Mouse (Mus musculus) megakaryocyte, adult 5-6 weeks (primary cell): ENCODE results near the gene Iqgap2. TPM values are rescaled to one million over a fixed set of nuclear protein-coding genes. Genes with fewer than 3 reads are reported as not detected.

Experiments used
- ATAC-seq: 2 replicates; pipeline ENCODE4 v1.8.0; 2016; ENCODE audit warnings: mild to moderate bottlenecking, inconsistent platforms; ENCODE audit not compliant: poor library complexity, severe bottlenecking
- total RNA-seq, 2 experiments: library from RNA; stranded (forward) in 1 of 2; stranded (reverse) in 1 of 2; fragments of 153-499, 151-499 nt in 1 of 2; fragments of 221-1000, 200-1000 nt in 1 of 2; gene quantifications; 2 replicates each; pipeline versions ENCODE4 v1.2.3 to v1.2.4; 2015 to 2017

Iqgap2 gene
- total RNA-seq, 2 experiments from 2014 or later: 143 to 223 TPM

DNA sequence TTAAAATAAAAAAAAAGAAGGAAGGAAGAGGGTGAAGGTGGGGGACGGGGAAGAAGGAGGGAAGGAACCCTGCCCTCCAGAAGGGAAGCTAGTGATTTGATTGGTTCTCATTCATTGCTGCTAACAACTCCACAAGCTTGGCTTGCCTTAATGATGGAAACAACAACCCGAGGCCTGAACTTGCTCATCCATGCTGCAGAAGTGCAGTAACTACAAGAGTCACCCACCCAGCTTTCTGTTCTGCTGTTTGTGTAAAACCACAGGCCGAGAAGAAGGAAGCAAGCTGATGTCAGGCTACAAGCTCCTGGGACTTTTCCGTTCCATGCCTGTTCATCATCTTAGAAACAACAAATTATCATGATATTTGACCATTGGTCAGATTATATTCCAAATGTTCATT lies 176.4 kb downstream of the Iqgap2 start:
- no peak for ATAC-seq

DNA sequence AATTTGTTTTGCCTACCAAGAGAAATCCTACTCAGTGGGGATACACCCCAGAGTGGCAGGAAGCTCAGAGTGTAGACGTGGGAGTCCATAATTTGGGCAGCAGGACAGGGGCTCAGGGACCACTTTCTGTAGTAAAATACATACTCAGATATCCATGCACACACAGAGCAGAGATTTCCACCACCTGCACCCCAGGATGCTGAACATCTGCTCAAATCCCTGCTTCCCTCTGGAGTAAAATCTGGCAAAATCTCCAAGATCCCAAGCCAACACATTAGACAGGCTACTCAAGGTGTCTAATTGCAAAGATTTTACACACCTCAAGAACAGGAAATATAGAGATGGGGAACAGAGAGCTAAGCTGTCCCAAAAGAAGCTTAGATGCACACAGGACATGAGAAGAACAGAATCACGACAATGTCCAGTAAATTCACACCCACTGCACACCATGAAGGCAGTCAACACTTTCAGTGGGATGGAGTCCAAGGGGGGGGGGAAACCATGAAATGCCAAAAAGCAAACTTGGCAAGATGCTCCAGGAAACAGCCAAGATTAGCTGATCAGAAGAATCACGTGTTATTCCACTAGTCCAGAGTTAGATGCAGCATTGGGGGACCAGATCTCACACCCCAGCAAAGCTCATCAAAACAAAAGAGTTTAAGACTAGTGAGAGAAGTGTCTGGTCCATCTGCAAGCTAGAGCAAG lies 177.3 kb downstream of the Iqgap2 start:
- no peak for ATAC-seq

DNA sequence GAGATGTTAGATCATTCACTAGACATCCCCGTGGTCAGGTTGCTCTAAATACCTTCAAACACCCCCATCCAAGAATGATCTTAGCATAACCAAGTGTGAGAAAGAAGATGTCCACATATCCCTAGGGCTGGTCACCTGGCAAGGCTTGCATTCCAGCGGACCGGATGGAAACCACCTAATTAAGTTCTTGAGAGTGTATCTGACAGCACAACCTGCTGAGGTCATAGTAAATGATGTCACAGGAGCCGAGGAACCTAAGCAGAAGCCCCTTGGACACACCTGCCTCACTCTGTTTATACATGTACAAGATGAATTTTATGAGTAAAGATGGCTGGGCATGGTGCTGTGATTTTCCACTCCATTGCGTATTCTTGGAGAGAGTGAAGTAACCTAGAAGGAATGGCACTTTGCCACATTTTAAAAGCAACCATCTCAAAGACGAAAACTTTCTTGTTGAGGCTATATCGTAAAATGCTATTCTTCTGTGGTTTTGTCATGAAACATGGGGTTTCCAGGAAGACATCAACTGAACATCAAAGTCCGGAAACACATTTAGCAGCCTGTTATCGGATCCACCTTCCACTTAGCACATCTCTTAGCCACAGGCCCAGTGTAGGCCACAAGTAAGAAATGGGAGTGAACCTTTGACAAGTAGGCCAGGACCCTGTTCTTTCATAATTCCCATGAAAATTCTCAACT lies 179.0 kb downstream of the Iqgap2 start:
- peak; percentile 41 for ATAC-seq

DNA sequence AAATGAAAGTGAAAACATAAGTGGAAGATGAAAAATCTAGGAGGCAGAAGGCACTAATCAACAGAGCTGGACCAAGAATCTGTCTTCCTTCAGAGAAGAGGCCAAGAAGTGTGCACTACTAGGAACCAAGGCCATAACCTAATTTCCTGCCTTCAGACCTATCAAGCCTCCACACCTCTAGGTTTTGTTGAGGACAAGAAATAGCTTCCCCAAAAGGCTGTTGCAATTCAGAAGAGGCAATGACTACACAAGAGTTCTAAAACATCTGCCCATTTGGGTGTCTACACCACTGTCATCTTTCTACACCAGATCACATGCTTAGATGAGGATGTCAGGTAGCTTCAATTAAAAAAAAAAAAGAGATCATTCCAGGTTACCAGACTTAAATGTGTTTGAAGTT lies 179.7 kb downstream of the Iqgap2 start:
- peak; percentile 86 for ATAC-seq

DNA sequence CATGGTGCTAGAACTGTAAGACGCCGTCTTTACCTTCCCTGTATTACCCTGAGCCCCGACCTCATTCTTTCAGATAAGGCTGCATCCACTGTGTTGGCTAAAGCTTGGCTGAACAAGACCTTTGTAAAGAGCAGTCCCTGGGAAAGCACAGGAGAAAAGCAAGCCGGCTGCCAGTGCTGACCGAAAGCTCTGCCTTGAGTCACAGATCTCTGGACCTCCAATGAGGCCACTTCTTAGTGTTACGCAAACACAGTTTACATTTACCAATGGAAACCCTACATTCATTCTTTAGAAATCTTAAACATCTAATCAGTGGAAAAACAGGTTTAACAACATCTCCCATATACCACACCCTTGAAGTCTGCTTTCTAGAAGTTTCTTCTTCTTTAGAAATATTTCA lies 186.1 kb downstream of the Iqgap2 start:
- no peak for ATAC-seq

DNA sequence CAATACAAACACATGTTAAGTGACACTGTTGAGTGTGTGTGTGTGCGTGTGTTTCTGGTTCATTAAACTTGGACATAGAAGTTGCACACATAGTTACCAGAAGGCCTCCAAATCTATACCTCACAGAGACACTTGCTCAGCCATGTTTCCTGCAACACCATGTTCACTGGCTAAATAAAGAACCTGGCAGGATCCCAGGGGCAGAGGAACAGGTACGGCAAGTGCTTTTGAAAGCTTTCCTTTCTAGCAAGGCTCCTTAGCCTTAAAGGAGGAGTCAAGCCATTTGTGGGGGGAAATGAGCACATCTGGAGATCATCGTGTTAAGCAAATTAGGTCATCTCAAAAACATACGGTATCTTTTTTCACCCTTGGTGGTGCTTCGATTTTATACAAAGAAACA lies 188.3 kb downstream of the Iqgap2 start:
- no peak for ATAC-seq

DNA sequence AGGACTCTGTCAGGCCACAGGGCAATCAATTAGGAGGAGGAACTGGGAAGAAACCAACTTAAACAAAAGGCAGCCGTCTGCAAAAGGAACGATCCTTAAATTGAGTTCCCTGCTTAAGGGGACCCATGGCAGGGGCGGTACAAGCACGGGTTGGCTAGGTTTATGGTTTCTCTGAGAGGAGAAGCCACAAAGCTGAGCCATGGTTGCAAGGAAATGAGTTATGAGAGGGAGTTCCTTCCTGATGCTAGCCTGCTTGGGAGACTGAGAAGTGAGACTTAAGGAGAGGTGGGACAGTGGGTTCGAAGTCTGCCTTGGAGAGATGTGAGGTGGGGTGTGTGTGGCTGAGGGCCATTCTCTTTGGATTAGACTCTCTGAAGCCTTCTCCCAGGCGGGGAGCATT lies 193.8 kb downstream of the Iqgap2 start:
- ATAC-seq: peak; percentile 71

DNA sequence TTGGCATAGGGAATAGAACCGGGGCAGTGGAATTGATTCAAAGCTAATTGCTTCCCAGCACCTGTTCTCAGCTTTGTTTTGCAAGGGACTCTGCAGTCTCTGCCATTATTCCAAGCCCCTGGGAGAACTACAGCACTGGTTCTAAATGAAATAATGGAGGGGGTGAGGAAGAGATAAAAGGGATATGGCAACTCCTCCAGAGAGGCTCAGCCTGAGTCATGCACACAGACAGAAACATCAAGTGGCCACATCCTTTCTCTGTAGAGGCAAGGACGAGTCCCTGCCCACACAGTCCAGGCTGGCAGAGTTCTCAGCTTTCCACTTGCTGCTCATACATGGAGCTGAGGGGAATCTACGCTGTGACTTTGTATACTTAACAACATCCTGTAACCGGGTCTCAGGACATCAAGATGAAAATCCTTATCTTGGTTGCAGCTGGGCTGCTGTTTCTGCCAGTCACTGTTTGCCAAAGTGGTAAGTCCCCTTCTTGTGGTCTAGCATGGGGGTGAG lies 195.0 kb downstream of the Iqgap2 start, which contains the start of gene F2rl2:
F2rl2 (plus strand) TSS at position 200 of the 510 bp plus-strand sequence.
- peak; percentile 60 for ATAC-seq

DNA sequence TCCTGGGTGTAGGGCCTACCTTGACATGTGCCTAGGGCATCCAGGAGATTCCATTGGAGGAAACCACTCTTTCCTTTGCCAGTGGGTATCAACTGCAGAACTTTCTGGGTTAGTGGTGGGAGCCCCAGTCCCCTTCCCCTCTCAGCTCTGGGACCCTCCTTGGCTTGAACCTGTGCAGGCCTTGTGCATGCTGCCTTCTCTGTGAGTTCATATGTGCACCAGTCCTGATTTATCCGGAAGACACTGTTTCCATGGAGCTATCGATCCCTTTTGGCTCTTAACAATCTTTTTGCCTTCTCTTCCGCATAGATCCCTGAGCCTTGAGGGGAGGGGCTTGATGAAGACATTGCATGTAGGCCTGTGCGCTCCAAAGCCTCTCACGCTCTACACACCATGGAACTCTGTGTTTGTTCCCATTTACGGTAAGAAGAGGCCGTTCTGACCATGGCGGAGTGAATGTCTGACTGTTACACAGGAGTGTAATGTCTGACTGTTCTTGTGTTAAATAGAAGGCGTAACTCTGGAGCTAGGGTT lies 195.5 kb downstream of the Iqgap2 start:
- no peak for ATAC-seq

DNA sequence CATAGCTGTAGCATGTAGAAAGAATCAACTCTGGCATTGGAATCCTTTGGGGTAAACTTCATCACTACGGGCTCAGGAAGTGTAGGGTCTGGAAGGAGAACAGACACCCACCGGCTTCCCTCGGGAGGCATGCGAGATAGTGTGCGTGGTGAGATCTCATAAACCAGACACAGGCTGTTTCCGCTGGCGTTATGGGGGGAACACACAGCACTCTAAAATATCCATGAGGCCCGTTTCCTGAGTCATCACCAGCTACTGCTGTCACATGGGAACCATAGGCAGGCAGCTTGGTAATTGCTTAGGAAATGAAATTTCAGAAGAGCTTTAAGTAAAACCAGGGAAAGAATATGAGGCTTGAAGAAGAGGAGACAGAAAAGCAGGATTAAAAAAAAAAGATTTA lies 199.5 kb downstream of the Iqgap2 start:
- no peak for ATAC-seq

DNA sequence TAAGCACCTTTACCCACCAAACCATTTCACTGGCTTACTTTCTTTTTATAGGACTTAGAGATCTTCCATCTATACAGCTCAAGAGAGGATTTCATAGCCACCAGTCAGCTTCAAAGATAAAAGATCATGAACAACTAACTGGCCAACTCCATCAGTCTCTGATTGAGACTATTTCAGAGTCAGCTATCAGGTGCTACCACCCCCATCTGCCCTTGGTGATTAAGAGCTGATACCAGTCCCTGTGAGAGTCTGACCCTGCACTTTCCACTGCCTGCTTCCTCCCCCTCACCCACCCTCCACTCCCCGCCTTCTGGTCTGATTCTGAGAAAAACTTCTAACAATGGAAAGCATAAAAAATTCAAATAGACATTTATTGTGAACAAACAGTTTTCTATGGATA lies 203.1 kb downstream of the Iqgap2 start:
- no peak for ATAC-seq

DNA sequence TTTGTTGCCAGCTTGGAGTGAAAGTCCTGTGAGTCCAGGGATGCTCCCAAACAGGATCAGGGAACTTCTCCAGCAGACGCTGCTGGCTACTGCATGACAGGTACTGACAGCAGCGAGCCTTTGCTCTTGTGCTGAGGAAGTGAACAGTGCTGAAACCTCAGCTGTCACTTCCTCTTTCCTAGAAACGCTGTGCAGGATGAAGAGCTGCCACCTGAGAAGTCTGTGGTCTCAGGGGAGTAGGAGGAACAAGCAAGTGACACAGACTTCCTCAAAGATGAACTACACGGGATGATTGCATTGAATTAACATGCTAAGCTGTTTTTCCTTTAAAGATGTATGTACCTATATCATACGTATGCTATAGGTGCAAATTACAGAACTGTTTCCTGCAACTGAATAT lies 206.0 kb downstream of the Iqgap2 start:
- peak; percentile 85 for ATAC-seq

DNA sequence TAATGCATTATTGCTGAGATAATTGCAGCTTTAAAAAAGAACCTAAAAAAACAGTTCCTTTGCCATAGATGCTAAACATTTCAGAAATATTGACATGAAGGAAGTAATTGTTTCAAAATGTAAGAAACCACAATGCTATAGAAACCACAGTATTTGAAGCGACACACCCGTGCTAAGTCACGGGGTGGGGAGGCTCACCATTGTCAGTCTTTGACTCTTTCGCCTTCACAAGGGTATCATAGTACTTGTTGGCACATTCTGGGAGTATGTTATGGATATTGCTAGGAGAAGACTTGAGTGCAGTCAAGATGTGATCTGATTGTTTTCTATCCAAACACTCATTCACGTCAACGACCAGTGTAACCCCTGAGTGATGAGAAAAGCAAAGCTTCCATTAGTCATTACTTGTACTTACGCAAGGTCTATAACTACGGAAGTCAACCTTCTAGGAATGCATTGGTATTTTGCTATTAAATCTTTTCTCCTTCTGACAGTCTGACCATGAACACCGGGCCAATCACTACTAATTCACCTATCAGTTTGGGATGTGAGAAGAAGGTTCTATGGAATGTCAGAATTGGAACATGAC lies 207.0 kb downstream of the Iqgap2 start:
- ATAC-seq: peak; percentile 67

DNA sequence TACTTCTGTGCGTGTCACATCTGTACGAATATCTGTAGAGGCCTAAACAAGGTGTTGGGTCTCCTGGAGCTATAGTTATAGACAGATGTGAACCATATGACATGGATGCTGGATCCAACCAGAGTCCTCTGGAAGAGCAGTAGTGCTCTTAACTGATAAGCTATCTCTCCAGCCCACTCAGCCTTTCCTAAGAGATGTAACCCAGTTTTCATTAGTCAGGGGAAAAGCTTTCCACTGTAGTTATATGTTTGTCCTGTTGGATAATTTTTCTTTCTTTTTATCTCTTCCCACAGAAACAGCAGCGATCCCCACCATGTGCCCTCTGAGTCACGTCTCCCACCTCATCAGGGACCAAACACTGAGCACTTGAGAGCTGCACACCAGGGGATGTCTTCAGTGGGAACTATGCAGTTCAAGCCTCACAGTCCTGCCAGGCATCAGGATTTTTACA lies 212.2 kb downstream of the Iqgap2 start:
- ATAC-seq: peak; percentile 29; the same call in 1 of the 2 replicates

DNA sequence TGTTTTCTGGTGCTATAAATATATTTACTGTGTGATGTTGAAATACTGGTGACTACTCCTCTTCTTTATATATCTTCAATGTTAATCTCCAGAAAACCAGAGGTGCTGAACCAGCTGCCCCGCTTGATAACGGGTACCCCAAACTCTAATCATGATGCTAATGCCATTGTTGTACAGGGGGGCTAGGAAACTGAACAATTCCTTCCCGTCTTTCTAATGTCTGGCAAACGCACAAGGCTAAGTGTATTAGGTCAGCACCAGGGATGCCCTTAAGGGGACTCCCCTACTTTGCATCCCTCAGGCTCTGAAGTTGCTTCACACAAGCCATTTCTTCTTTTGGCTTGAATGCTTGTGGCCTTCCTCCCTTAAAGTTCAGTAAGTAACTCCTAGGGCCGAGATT lies 212.6 kb downstream of the Iqgap2 start:
- peak; percentile 35 for ATAC-seq

DNA sequence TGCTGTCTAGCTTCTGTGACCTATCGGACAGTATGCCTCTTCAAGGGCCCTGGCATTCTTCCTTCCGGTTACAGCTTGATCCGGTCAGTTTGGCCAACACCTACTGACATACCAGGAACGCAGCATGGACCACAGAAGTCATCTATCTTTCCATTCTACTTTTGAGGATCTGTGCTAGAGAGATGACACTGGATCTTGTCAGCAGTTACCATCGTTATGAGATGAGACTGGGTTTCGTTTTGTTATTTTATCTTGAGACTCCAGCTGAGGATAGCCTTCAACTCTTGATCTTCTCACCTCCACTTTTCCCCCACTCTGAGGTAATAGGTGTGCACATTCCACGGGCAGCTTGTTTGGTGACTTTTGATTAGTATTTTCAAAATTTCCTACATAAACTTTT lies 219.3 kb downstream of the Iqgap2 start:
- no peak for ATAC-seq

DNA sequence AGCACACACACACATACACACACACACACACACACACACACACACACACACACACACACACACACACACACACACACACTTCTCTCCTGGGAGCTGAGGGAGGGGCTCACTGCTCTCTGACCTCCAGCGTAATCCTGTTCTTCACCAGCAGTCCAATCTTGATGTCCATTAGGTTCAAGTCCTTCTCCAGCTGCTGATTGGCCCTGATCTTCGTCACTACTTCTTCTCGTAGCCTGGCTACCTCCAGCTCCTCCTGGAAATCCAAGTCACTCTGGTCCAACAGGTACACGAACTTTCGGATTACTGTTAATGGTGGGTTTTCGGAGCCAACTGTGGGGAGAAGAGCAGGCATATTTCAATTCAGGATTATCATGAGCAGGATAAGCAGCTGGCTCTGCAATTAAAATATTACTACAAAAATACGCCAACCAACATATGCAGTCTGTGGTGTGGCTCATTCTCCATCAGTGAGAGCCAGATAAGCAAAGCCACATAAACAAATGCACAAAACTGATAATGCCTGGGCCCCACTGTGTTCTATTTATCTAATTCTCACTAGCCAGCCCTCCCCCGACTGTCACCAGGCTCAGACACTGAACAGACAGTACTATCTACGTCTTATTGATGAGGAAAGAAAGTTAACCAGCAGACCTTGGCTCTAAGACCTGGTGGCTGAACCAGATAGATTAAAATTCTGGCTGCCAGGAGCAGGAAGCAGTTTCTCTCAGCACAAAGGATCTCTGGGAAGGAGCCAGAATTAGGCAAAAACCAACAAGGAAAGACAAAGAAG lies 220.4 kb downstream of the Iqgap2 start:
- ATAC-seq: peak; percentile 79

DNA sequence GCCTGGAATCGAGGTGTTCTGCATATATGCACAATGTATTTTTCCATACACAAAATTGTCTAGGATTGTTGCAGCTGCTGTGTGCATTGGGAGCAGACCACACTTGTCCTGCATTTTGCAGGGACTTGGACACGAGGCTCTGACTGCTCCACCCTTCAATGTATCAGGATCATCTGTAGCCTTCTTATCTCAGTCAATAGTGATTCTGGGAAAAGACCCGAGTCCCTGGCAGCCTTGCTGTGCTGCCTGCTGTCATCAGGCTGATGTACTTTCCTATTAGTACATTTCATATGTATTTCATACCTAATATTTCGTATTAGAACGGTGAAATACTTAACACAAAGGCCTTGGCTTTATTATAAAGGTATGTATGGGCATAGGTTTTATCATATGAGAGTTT lies 221.2 kb downstream of the Iqgap2 start:
- no peak for ATAC-seq

DNA sequence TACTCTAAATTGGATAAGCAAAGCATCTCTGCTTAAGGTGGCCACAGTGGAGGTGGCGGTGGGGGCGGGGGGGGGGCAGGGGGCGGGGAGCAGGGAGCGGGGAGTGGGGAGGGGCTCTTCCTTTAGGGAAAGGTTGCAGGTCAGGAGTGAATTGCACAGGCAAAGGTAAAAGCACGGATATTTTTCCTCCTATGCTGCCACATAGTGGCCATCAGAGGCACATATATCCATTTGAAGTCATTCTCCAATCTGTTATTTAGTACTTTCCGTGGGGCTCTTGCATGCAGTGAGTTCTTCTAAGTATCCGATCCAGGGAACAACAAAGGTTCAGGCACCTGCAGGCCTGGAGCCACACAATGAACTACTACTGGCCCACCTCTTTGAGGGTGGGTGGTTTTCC lies 224.5 kb downstream of the Iqgap2 start:
- no peak for ATAC-seq

DNA sequence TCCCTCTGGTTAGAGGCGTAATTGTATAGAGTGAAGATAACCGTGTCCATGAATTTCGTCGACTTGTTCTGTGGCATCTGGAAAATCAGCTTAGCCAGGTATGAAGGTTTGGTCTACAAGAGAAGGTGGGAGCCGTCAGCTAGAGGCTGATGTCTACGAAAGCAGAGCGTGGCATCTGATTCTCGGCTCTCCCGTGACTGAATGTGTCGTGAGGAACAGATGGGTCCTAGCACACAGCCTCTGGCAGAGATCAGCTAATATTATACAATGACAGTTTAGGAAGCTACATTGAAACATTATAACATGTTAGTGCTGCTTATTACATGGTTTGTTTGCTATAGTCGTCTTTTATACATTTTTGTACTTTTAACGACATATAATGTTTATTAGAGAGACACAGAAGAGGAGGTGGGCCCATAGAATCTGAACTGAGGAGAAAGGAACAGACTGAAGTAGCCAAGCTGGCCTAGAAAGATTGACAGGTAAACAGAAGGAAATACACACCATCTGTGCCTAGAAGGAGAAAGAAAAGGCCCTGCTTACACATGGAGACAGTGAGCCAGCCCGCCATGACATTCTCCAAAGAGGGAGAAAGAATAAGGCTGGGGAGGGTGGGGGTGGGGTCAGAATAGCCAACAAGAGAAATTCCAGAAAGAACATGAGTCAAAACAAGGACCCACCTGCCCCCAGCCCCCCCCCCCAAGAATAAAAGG lies 225.9 kb downstream of the Iqgap2 start:
- no peak for ATAC-seq
